Mouse (Mus musculus) heart, embryonic 11.5 days (tissue): ENCODE measurements around the gene Retreg1. TPM values are rescaled to one million over a fixed set of nuclear protein-coding genes. Genes with fewer than 3 reads are reported as not detected.

Source experiments
- ATAC-seq: fragments of 200-750 bp; cut with Nextera tagmentation; replicated peaks from 2 replicates; pipeline ENCODE4 v1.8.0; 2017; ENCODE audit warnings: moderate library complexity; ENCODE audit not compliant: insufficient number of reproducible peaks, low FRiP score, low TSS enrichment
- H3K27ac ChIP-seq: fragments of 300-500 bp; sonication (generic); 2 replicates; pipeline ENCODE4 v1.5.1; 2014; ENCODE audit warnings: mild to moderate bottlenecking, low read depth, low read length
- H3K27me3 ChIP-seq: fragments of 300-500 bp; sonication (generic); 2 replicates; pipeline ENCODE4 v1.6.1; 2014; ENCODE audit warnings: mild to moderate bottlenecking, low read length, mixed read lengths; ENCODE audit not compliant: control insufficient read depth, insufficient read depth
- H3K36me3 ChIP-seq: fragments of 300-500 bp; sonication (generic); 2 replicates; pipeline ENCODE4 v1.6.1; 2014; ENCODE audit warnings: mild to moderate bottlenecking, low read length, moderate library complexity, mixed read lengths; ENCODE audit not compliant: control insufficient read depth, insufficient read depth
- H3K4me1 ChIP-seq: fragments of 300-500 bp; sonication (generic); 2 replicates; pipeline ENCODE4 v1.6.1; 2014; ENCODE audit warnings: low read length; ENCODE audit not compliant: control insufficient read depth, insufficient read depth
- H3K4me2 ChIP-seq: fragments of 300-500 bp; sonication (generic); 2 replicates; pipeline ENCODE4 v1.6.1; 2014; ENCODE audit warnings: mild to moderate bottlenecking, moderate library complexity
- H3K4me3 ChIP-seq: fragments of 300-500 bp; sonication (generic); 2 replicates; pipeline ENCODE4 v1.5.1; 2014; ENCODE audit warnings: low read depth, low read length
- H3K9ac ChIP-seq: fragments of 300-500 bp; sonication (generic); 2 replicates; pipeline ENCODE4 v1.6.1; 2014; ENCODE audit warnings: mild to moderate bottlenecking, low read depth, low read length, moderate library complexity
- H3K9me3 ChIP-seq: fragments of 300-500 bp; sonication (generic); replicated peaks from 2 replicates; pipeline ENCODE4 v1.6.1; 2016; ENCODE audit warnings: low read length; ENCODE audit not compliant: control insufficient read depth
- WGBS: fragments of 180-500 bp; shearing (Covaris S2); extraction: QIAGEN DNeasy Blood & Tissue Kit; methylation state at CpG from one replicate; pipeline ENCODE4 v1.1.7; 2014; ENCODE audit not compliant: insufficient replicate concordance; 5-methylcytosine and 5-hydroxymethylcytosine counted together
- polyA plus RNA-seq: library from polyadenylated mRNA; unstranded; fragments of >200 nt; fragmentation: Nextera tagmentation; extraction: Ambion mirVana; gene quantifications from 2 replicates; pipeline ENCODE4 v1.2.1, GENCODE M21; 2014

The Retreg1 gene
- polyA plus RNA-seq, 1 experiment from 2014 or later, result 47.2 TPM

- 73% methylated on average over 12 of the region's 12 CpGs for WGBS
- Histone ChIP-seq H3K36me3 (no peaks in the 10 kb centered on the region), H3K4me3 (no peak overlapping the region), H3K27me3 (no peaks in the 10 kb centered on the region), H3K9me3 (no peaks in the 10 kb centered on the region), H3K4me2 (no peak overlapping the region), H3K4me1 (0 out of 2 replicates have a peak, but pooled peaks cover 2% of the 10 kb centered on the region), H3K9ac (no peak overlapping the region), H3K27ac (no peak overlapping the region)
- ATAC-seq, result no peak
These were observed 54.6 kb downstream of the Retreg1 start for GRCm38 (mm10) chr15:25897617-25898016.

DNA sequence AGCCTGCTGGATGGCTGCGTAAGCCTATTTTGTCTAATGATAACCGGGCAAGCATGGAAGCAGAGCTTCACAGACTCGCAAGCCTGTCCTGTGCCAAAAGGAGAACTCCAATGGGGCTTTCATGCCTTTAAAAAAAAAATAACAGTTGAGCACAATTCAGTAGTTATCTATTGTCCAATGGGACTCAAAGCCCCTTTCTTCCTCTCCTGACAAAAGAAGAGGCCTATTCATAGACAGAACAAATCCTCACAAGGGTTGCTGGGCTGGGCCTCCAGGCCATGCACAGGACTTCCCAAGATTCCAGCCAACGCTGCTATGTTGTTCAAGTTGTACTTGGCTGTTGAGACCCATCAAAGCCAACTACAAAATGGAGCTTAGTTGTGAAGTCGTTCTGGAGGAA, 56.0 kb downstream of the Retreg1 start:
- H3K4me2 ChIP-seq, result no peak overlapping the region
- H3K27me3 ChIP-seq, result no peaks in the 10 kb centered on the region
- H3K36me3 ChIP-seq, result no peaks in the 10 kb centered on the region
- no peaks in the 10 kb centered on the region for H3K9me3 ChIP-seq
- 74% methylated on average over 5 of the region's 5 CpGs for WGBS
- no peaks in the 10 kb centered on the region for H3K4me1 ChIP-seq
- no peak overlapping the region for H3K9ac ChIP-seq
- no peak overlapping the region for H3K27ac ChIP-seq
- no peak for ATAC-seq
- H3K4me3 ChIP-seq, result no peak overlapping the region

DNA sequence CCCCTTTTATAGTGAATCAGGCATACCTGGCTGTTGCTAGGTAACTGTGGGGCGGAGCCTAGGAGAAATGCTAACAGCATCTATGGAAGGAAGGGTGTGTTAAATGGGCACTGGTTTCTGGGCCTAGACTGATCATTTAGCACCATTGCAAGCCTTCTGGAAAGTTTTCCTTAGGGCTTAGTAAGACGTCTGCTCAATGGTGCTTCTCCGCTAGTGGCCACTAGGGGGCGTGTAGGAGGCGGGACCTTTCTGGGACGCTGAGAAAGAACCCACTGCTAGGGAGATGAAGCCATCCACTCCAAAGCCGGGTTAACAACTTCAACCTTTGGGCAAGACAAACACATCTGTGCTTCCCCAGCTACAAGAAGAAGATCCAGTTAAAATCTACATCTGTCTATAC, 57.6 kb downstream of the Retreg1 start:
- no peaks in the 10 kb centered on the region for H3K27me3 ChIP-seq
- 0 out of 2 replicates have a peak, but pooled peaks have one; percentile 35 for ATAC-seq
- H3K4me2 ChIP-seq, result no peak overlapping the region
- no peak overlapping the region for H3K4me3 ChIP-seq
- WGBS, result 5% methylated on average over 7 of the region's 7 CpGs
- no peaks in the 10 kb centered on the region for H3K36me3 ChIP-seq
- H3K9ac ChIP-seq, result no peak overlapping the region
- H3K4me1 ChIP-seq, result no peaks in the 10 kb centered on the region; the same call in 1 of the 2 replicates
- H3K9me3 ChIP-seq, result no peaks in the 10 kb centered on the region
- H3K27ac ChIP-seq, result no peak overlapping the region

DNA sequence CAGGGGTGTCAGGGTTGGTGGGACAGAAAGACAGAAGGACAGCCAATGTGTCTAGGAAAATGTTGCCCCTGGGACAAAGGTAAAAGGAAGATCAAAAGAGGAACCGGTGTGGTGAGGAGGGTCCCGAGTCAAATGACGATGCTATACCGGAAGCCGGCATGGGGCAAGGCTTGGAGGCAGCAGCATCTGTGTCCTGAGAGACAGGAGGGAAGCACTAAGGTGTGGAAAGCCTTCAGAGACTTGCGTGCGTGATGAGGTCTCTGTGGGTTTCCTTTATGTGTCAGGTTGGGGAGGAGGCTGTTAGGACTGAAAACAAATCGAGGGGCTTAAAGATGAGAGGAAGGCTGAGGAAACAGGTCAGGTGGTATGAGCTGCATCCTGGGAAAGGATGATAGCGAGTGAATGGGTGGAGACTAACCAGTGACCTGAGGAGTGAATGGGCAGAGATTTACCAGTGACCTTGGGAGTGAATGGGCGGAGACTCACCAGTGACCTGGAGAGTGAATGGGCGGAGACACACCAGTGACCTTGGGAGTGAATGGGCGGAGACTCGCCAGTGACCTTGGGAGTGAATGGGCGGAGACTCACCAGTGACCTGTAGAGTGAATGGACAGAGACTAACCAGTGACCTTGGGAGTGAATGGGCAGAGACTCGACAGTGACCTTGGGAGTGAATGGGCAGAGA, 60.1 kb downstream of the Retreg1 start:
- no peak overlapping the region for H3K9ac ChIP-seq
- H3K27ac ChIP-seq, result no peak overlapping the region
- no peaks in the 10 kb centered on the region for H3K27me3 ChIP-seq
- H3K36me3 ChIP-seq, result no peaks in the 10 kb centered on the region
- H3K4me1 ChIP-seq, result no peaks in the 10 kb centered on the region; the same call in 1 of the 2 replicates
- ATAC-seq, result no peak
- H3K4me3 ChIP-seq, result no peak overlapping the region
- no peaks in the 10 kb centered on the region for H3K9me3 ChIP-seq
- WGBS, result 85% methylated on average over 15 of the region's 15 CpGs
- H3K4me2 ChIP-seq, result no peak overlapping the region

- no peaks in the 10 kb centered on the region for H3K9me3 ChIP-seq
- H3K27ac ChIP-seq, result no peak overlapping the region
- no peak overlapping the region for H3K4me2 ChIP-seq
- no peaks in the 10 kb centered on the region for H3K36me3 ChIP-seq
- H3K4me3 ChIP-seq, result no peak overlapping the region
- no peaks in the 10 kb centered on the region; the same call in 1 of the 2 replicates for H3K4me1 ChIP-seq
- no peak overlapping the region for H3K9ac ChIP-seq
- H3K27me3 ChIP-seq, result no peaks in the 10 kb centered on the region
- 73% methylated on average over 14 of the region's 14 CpGs for WGBS
- ATAC-seq, result no peak
These were observed 61.5 kb downstream of the Retreg1 start for GRCm38 (mm10) chr15:25904435-25905021.

- H3K27ac ChIP-seq, result peak overlapping the region; percentile 74
- 57% methylated on average over 11 of the region's 11 CpGs for WGBS
- no peak overlapping the region for H3K4me2 ChIP-seq
- 0 out of 2 replicates have a peak, but pooled peaks have one; percentile 21 for ATAC-seq
- H3K9ac ChIP-seq, result no peak overlapping the region
- H3K9me3 ChIP-seq, result no peaks in the 10 kb centered on the region
- H3K4me1 ChIP-seq, result peaks cover 19% of the 10 kb centered on the region
- no peaks in the 10 kb centered on the region for H3K27me3 ChIP-seq
- H3K36me3 ChIP-seq, result no peaks in the 10 kb centered on the region
- H3K4me3 ChIP-seq, result no peak overlapping the region
These were observed 67.0 kb downstream of the Retreg1 start for GRCm38 (mm10) chr15:25909783-25910494.

DNA sequence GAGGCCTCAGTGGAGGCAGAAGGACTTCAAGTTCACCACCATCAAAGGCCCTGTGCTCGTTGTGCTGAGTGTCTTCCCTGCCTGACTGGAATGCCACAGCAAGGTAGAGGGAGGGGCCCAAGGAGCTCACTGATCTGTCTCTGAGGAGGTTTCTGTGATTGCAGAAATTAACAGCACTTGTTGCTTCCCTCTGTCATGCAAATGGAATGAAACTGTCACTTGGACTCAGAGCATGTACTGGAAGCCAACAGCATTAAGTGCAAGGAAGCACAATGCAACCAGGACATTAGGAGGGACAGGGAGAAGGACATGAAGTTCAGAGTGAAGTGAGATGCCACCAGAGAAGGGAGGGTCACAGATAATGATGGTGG, 67.5 kb downstream of the Retreg1 start:
- no peak for ATAC-seq
- Histone ChIP-seq H3K27me3 (no peaks in the 10 kb centered on the region), H3K9me3 (no peaks in the 10 kb centered on the region), H3K4me1 (peaks cover 19% of the 10 kb centered on the region), H3K4me2 (no peak overlapping the region), H3K27ac (peak overlapping the region; percentile 74), H3K9ac (no peak overlapping the region), H3K36me3 (no peaks in the 10 kb centered on the region), H3K4me3 (no peak overlapping the region)
- 11% methylated on average over 1 of the region's 1 CpGs for WGBS

- H3K4me2 ChIP-seq, result no peak overlapping the region
These were observed 67.9 kb downstream of the Retreg1 start for GRCm38 (mm10) chr15:25910924-25911323.

More at GRCm38 (mm10) chr15:25910924-25911323, 67.9 kb downstream of the Retreg1 start:
- Histone ChIP-seq H3K4me1 (peaks cover 23% of the 10 kb centered on the region), H3K36me3 (no peaks in the 10 kb centered on the region), H3K27ac (peak overlapping the region; percentile 74), H3K4me3 (no peak overlapping the region), H3K9ac (no peak overlapping the region), H3K9me3 (no peaks in the 10 kb centered on the region), H3K27me3 (no peaks in the 10 kb centered on the region)
- ATAC-seq, result no peak
- 38% methylated on average over 1 of the region's 1 CpGs for WGBS
